Mouse (Mus musculus) bone marrow, adult 2 months (tissue): ENCODE data around the gene Ugt1a5.

Experiments
- CTCF ChIP-seq: fragments of 200-500 bp; IDR thresholded peaks from 2 replicates; pipeline ENCODE4 v1.5.1; 2011; ENCODE audit warnings: low read length, control low read depth; ENCODE audit not compliant: control insufficient read depth, insufficient read depth
- POLR2A ChIP-seq: fragments of 200-500 bp; IDR thresholded peaks from 2 replicates; pipeline ENCODE4 v1.6.1; 2011; ENCODE audit warnings: low read depth, mild to moderate bottlenecking, control low read depth, low read length, borderline replicate concordance; ENCODE audit not compliant: control insufficient read depth

GRCm38 (mm10) chr1:88246386-88246785 lies 80.6 kb downstream of the Ugt1a5 start:
- TF ChIP-seq CTCF (no peak), POLR2A (no peak)
